Mouse (Mus musculus): Measurements from ENCODE around the gene Angptl4. TPM values are rescaled to one million over a fixed set of nuclear protein-coding genes. Genes with fewer than 3 reads are reported as not detected.

Angptl4 gene
- polyA plus RNA-seq, 1 experiment, result 212 TPM

GRCm38 (mm10) chr17:33802221-33802620 is 20.6 kb upstream of the Angptl4 start:
- Histone ChIP-seq H3K4me3 (ENCODE audit: insufficient read depth, poor library complexity, severe bottlenecking) (no peak overlapping the region), H3K79me2 (ENCODE audit: control insufficient read depth, insufficient read depth) (no peaks in the 10 kb centered on the region)
- TF ChIP-seq MYOD1 (IDR thresholded peaks at IDR 0.05; ENCODE audit: control insufficient read depth, insufficient read length, low read depth) (no peak), FOSL1 (IDR thresholded peaks at IDR 0.05; ENCODE audit: insufficient read depth, low read length, poor library complexity, severe bottlenecking) (no peak), MAX (IDR thresholded peaks at IDR 0.05) (no peak), USF1 (IDR thresholded peaks at IDR 0.05; ENCODE audit: low read depth) (no peak), CTCF (IDR thresholded peaks at IDR 0.05; ENCODE audit: control insufficient read depth, insufficient read depth, insufficient read length) (no peak), MYOG (IDR thresholded peaks at IDR 0.05; ENCODE audit: control insufficient read depth, extremely low read depth, insufficient read length) (no peak), CEBPB (IDR thresholded peaks at IDR 0.05; ENCODE audit: low read depth) (no peak)

GRCm38 (mm10) chr17:33799277-33799676 is 17.6 kb upstream of the Angptl4 start:
- no peaks in the 10 kb centered on the region for H3K79me3 ChIP-seq (ENCODE audit: low read depth)
- TF ChIP-seq CTCF (IDR thresholded peaks at IDR 0.05; ENCODE audit: control insufficient read depth, insufficient read depth, insufficient read length), result no peak
- no peak for TF ChIP-seq CEBPB (IDR thresholded peaks at IDR 0.05; ENCODE audit: low read depth)
- no peak for TF ChIP-seq MYOG (IDR thresholded peaks at IDR 0.05; ENCODE audit: control insufficient read depth, extremely low read depth, insufficient read length)
- no peak for TF ChIP-seq MAX (IDR thresholded peaks at IDR 0.05)
- TF ChIP-seq FOSL1 (IDR thresholded peaks at IDR 0.05; ENCODE audit: insufficient read depth, low read length, poor library complexity, severe bottlenecking), result no peak
- TF ChIP-seq MYOD1 (IDR thresholded peaks at IDR 0.05; ENCODE audit: control insufficient read depth, insufficient read length, low read depth), result no peak
- no peak for TF ChIP-seq USF1 (IDR thresholded peaks at IDR 0.05; ENCODE audit: low read depth)
- no peak overlapping the region for H3K4me3 ChIP-seq (ENCODE audit: insufficient read depth, poor library complexity, severe bottlenecking)
- H3ac ChIP-seq (ENCODE audit: control insufficient read depth, insufficient read length, low read depth), result no peak overlapping the region
- no peaks in the 10 kb centered on the region for H3K27me3 ChIP-seq (ENCODE audit: control insufficient read depth, insufficient read depth, insufficient read length)
- H3K36me3 ChIP-seq (ENCODE audit: control insufficient read depth, insufficient read depth), result no peaks in the 10 kb centered on the region
- no peaks in the 10 kb centered on the region for H3K79me2 ChIP-seq (ENCODE audit: control insufficient read depth, insufficient read depth)

More at GRCm38 (mm10) chr17:33802221-33802620, 20.6 kb upstream of the Angptl4 start:
- Histone ChIP-seq H3K27me3 (ENCODE audit: control insufficient read depth, insufficient read depth, insufficient read length) (no peaks in the 10 kb centered on the region), H3K79me3 (ENCODE audit: low read depth) (no peaks in the 10 kb centered on the region), H3K36me3 (ENCODE audit: control insufficient read depth, insufficient read depth) (no peaks in the 10 kb centered on the region), H3ac (ENCODE audit: control insufficient read depth, insufficient read length, low read depth) (no peak overlapping the region)

- H3K36me3 ChIP-seq (ENCODE audit: control insufficient read depth, insufficient read depth), result no peaks in the 10 kb centered on the region
Measured at GRCm38 (mm10) chr17:33798306-33798705, 16.7 kb upstream of the Angptl4 start.

GRCm38 (mm10) chr17:33788732-33789131 is 7.1 kb upstream of the Angptl4 start:
- Histone ChIP-seq H3K79me2 (ENCODE audit: control insufficient read depth, insufficient read depth) (no peaks in the 10 kb centered on the region), H3K79me3 (ENCODE audit: low read depth) (no peaks in the 10 kb centered on the region), H3K36me3 (ENCODE audit: control insufficient read depth, insufficient read depth) (no peaks in the 10 kb centered on the region), H3K4me3 (ENCODE audit: insufficient read depth, poor library complexity, severe bottlenecking) (no peak overlapping the region), H3ac (ENCODE audit: control insufficient read depth, insufficient read length, low read depth) (no peak overlapping the region), H3K27me3 (ENCODE audit: control insufficient read depth, insufficient read depth, insufficient read length) (no peaks in the 10 kb centered on the region)
- no peak for TF ChIP-seq MYOG (IDR thresholded peaks at IDR 0.05; ENCODE audit: control insufficient read depth, extremely low read depth, insufficient read length)
- TF ChIP-seq MYOD1 (IDR thresholded peaks at IDR 0.05; ENCODE audit: control insufficient read depth, insufficient read length, low read depth), result peak; percentile 48

More at GRCm38 (mm10) chr17:33798306-33798705, 16.7 kb upstream of the Angptl4 start:
- Histone ChIP-seq H3K79me3 (ENCODE audit: low read depth) (no peaks in the 10 kb centered on the region), H3K27me3 (ENCODE audit: control insufficient read depth, insufficient read depth, insufficient read length) (no peaks in the 10 kb centered on the region), H3K4me3 (ENCODE audit: insufficient read depth, poor library complexity, severe bottlenecking) (no peak overlapping the region), H3K79me2 (ENCODE audit: control insufficient read depth, insufficient read depth) (no peaks in the 10 kb centered on the region), H3ac (ENCODE audit: control insufficient read depth, insufficient read length, low read depth) (no peak overlapping the region)
- no peak for TF ChIP-seq MYOG (IDR thresholded peaks at IDR 0.05; ENCODE audit: control insufficient read depth, extremely low read depth, insufficient read length)
- peak; percentile 29 for TF ChIP-seq CTCF (IDR thresholded peaks at IDR 0.05; ENCODE audit: control insufficient read depth, insufficient read depth, insufficient read length)

GRCm38 (mm10) chr17:33786375-33786774 is 4.7 kb upstream of the Angptl4 start:
- Histone ChIP-seq H3K79me2 (ENCODE audit: control insufficient read depth, insufficient read depth) (peaks cover 5% of the 10 kb centered on the region), H3K4me3 (ENCODE audit: insufficient read depth, poor library complexity, severe bottlenecking) (no peak overlapping the region), H3K27me3 (ENCODE audit: control insufficient read depth, insufficient read depth, insufficient read length) (no peaks in the 10 kb centered on the region), H3K36me3 (ENCODE audit: control insufficient read depth, insufficient read depth) (no peaks in the 10 kb centered on the region), H3K79me3 (ENCODE audit: low read depth) (peaks cover 2% of the 10 kb centered on the region), H3ac (ENCODE audit: control insufficient read depth, insufficient read length, low read depth) (no peak overlapping the region)
- TF ChIP-seq MYOG (IDR thresholded peaks at IDR 0.05; ENCODE audit: control insufficient read depth, extremely low read depth, insufficient read length) (no peak), MAX (IDR thresholded peaks at IDR 0.05) (no peak), CTCF (IDR thresholded peaks at IDR 0.05; ENCODE audit: control insufficient read depth, insufficient read depth, insufficient read length) (no peak), USF1 (IDR thresholded peaks at IDR 0.05; ENCODE audit: low read depth) (no peak), MYOD1 (IDR thresholded peaks at IDR 0.05; ENCODE audit: control insufficient read depth, insufficient read length, low read depth) (no peak), FOSL1 (IDR thresholded peaks at IDR 0.05; ENCODE audit: insufficient read depth, low read length, poor library complexity, severe bottlenecking) (no peak), CEBPB (IDR thresholded peaks at IDR 0.05; ENCODE audit: low read depth) (no peak)

GRCm38 (mm10) chr17:33784939-33785338 is 3.3 kb upstream of the Angptl4 start:
- TF ChIP-seq CEBPB (IDR thresholded peaks at IDR 0.05; ENCODE audit: low read depth), result peak; percentile 15
- TF ChIP-seq MYOD1 (IDR thresholded peaks at IDR 0.05; ENCODE audit: control insufficient read depth, insufficient read length, low read depth), result peak; percentile 8
- TF ChIP-seq FOSL1 (IDR thresholded peaks at IDR 0.05; ENCODE audit: insufficient read depth, low read length, poor library complexity, severe bottlenecking), result no peak
- no peak overlapping the region for H3K4me3 ChIP-seq (ENCODE audit: insufficient read depth, poor library complexity, severe bottlenecking)
- H3K79me3 ChIP-seq (ENCODE audit: low read depth), result peaks cover 3% of the 10 kb centered on the region
- no peaks in the 10 kb centered on the region for H3K27me3 ChIP-seq (ENCODE audit: control insufficient read depth, insufficient read depth, insufficient read length)
- H3K36me3 ChIP-seq (ENCODE audit: control insufficient read depth, insufficient read depth), result no peaks in the 10 kb centered on the region
- H3K79me2 ChIP-seq (ENCODE audit: control insufficient read depth, insufficient read depth), result peaks cover 19% of the 10 kb centered on the region
- no peak overlapping the region for H3ac ChIP-seq (ENCODE audit: control insufficient read depth, insufficient read length, low read depth)
